Mouse (Mus musculus) 416B (cell line): ENCODE data around the gene Cutc.

ENCODE experiments used
- DNase-seq: peaks from one replicate; pipeline ENCODE4 v3.0.0; 2011; ENCODE audit warnings: low read depth

Cutc gene

GRCm38 (mm10) chr19:43752489-43753225, at the start of gene Cutc, which contains the start of gene Cox15:
Cutc (plus strand) TSS chr19:43752996.
Cox15 (minus strand) TSS chr19:43753000.
- peak; percentile 97 for DNase-seq

- DNase-seq = no peak
Measured at GRCm38 (mm10) chr19:43704211-43704610, 48.6 kb upstream of the Cutc start.

- no peak for DNase-seq
Measured at GRCm38 (mm10) chr19:43704787-43705497, 47.9 kb upstream of the Cutc start.

- DNase-seq = no peak
Measured at GRCm38 (mm10) chr19:43708206-43708605, 44.6 kb upstream of the Cutc start.

GRCm38 (mm10) chr19:43709317-43709716, 43.5 kb upstream of the Cutc start:
- no peak for DNase-seq

- DNase-seq = peak; percentile 88
Measured at GRCm38 (mm10) chr19:43711159-43711916, 41.5 kb upstream of the Cutc start.

GRCm38 (mm10) chr19:43711971-43712370, 40.8 kb upstream of the Cutc start:
- DNase-seq = no peak

- no peak for DNase-seq
Measured at GRCm38 (mm10) chr19:43720061-43720460, 32.7 kb upstream of the Cutc start.

GRCm38 (mm10) chr19:43722891-43723290, 29.9 kb upstream of the Cutc start:
- DNase-seq = peak; percentile 9

- DNase-seq = peak; percentile 53
Measured at GRCm38 (mm10) chr19:43723501-43723900, 29.3 kb upstream of the Cutc start.

GRCm38 (mm10) chr19:43724194-43724593, 28.6 kb upstream of the Cutc start:
- no peak for DNase-seq

GRCm38 (mm10) chr19:43724821-43725220, 28.0 kb upstream of the Cutc start:
- DNase-seq = no peak

- peak; percentile 80 for DNase-seq
Measured at GRCm38 (mm10) chr19:43726510-43727146, 26.2 kb upstream of the Cutc start.

- DNase-seq = no peak
Measured at GRCm38 (mm10) chr19:43729296-43730036, 23.3 kb upstream of the Cutc start.

- peak; percentile 18 for DNase-seq
Measured at GRCm38 (mm10) chr19:43730037-43730428, 22.8 kb upstream of the Cutc start.

- no peak for DNase-seq
Measured at GRCm38 (mm10) chr19:43731157-43731556, 21.6 kb upstream of the Cutc start.

GRCm38 (mm10) chr19:43738409-43738808, 14.4 kb upstream of the Cutc start:
- DNase-seq = no peak

- DNase-seq = no peak
Measured at GRCm38 (mm10) chr19:43743401-43743800, 9.4 kb upstream of the Cutc start.

- no peak for DNase-seq
Measured at GRCm38 (mm10) chr19:43745740-43746139, 7.1 kb upstream of the Cutc start.

GRCm38 (mm10) chr19:43747877-43748276, 4.9 kb upstream of the Cutc start:
- no peak for DNase-seq

- DNase-seq = no peak
Measured at GRCm38 (mm10) chr19:43750008-43750407, 2.8 kb upstream of the Cutc start.
